Mouse (Mus musculus): Measurements from ENCODE around the gene Gmds. TPM values are rescaled to one million over a fixed set of nuclear protein-coding genes. Genes with fewer than 3 reads are reported as not detected.

Gmds gene
- total RNA-seq, 4 experiments from 2014 or later: 11.3 to 15.6 (median 12.9) TPM

- DNase-seq (ENCODE audit: low spot score in 2 of 2): peak; percentile 53 to 78
Measured at GRCm38 (mm10) chr13:31800581-31801576, 537.7 kb downstream of the Gmds start.

GRCm38 (mm10) chr13:31798075-31798474 lies 540.5 kb downstream of the Gmds start:
- DNase-seq (ENCODE audit: low spot score in 2 of 2): no peak

GRCm38 (mm10) chr13:31797346-31797745 lies 541.2 kb downstream of the Gmds start:
- DNase-seq (ENCODE audit: low spot score in 2 of 2): no peak

GRCm38 (mm10) chr13:31793163-31793562 lies 545.4 kb downstream of the Gmds start:
- DNase-seq (ENCODE audit: low spot score in 2 of 2): no peak

- DNase-seq (ENCODE audit: low spot score in 2 of 2): peak in 1 of 2 experiments; percentile 30
Measured at GRCm38 (mm10) chr13:31792480-31793132, 545.9 kb downstream of the Gmds start.

- no peak for DNase-seq (ENCODE audit: low spot score in 2 of 2)
Measured at GRCm38 (mm10) chr13:31784757-31785156, 553.8 kb downstream of the Gmds start.

GRCm38 (mm10) chr13:31782063-31782462 lies 556.5 kb downstream of the Gmds start:
- DNase-seq (ENCODE audit: low spot score in 2 of 2): no peak

- DNase-seq (ENCODE audit: low spot score in 2 of 2): no peak
Measured at GRCm38 (mm10) chr13:31780299-31780698, 558.2 kb downstream of the Gmds start.

- no peak for DNase-seq (ENCODE audit: low spot score in 2 of 2)
Measured at GRCm38 (mm10) chr13:31779281-31779981, 559.1 kb downstream of the Gmds start.

GRCm38 (mm10) chr13:31775762-31776161 lies 562.8 kb downstream of the Gmds start:
- DNase-seq (ENCODE audit: low spot score in 2 of 2): no peak

- no peak for DNase-seq (ENCODE audit: low spot score in 2 of 2)
Measured at GRCm38 (mm10) chr13:31772882-31773281, 565.7 kb downstream of the Gmds start.
